Mouse (Mus musculus) megakaryocyte progenitor cell, adult 5-6 weeks (primary cell): ENCODE results near the gene Tcirg1. TPM values are rescaled to one million over a fixed set of nuclear protein-coding genes. Genes with fewer than 3 reads are reported as not detected.

Experiments used
- ATAC-seq: replicated peaks from 2 replicates; pipeline ENCODE4 v1.8.0; 2016; ENCODE audit warnings: mild to moderate bottlenecking, moderate TSS enrichment, inconsistent platforms; ENCODE audit not compliant: poor library complexity
- total RNA-seq, 2 experiments: library from RNA; stranded (forward) in 1 of 2; stranded (reverse) in 1 of 2; fragments of 157-497, 149-512 nt in 1 of 2; fragments of 200-1000 nt in 1 of 2; gene quantifications; 2 replicates each; pipeline versions ENCODE4 v1.2.3 to v1.2.4; 2015 to 2017

Tcirg1 gene
- total RNA-seq (2015) (122 and 178 TPM in 2 replicates), total RNA-seq (2017) (208 and 211 TPM in 2 replicates)

DNA sequence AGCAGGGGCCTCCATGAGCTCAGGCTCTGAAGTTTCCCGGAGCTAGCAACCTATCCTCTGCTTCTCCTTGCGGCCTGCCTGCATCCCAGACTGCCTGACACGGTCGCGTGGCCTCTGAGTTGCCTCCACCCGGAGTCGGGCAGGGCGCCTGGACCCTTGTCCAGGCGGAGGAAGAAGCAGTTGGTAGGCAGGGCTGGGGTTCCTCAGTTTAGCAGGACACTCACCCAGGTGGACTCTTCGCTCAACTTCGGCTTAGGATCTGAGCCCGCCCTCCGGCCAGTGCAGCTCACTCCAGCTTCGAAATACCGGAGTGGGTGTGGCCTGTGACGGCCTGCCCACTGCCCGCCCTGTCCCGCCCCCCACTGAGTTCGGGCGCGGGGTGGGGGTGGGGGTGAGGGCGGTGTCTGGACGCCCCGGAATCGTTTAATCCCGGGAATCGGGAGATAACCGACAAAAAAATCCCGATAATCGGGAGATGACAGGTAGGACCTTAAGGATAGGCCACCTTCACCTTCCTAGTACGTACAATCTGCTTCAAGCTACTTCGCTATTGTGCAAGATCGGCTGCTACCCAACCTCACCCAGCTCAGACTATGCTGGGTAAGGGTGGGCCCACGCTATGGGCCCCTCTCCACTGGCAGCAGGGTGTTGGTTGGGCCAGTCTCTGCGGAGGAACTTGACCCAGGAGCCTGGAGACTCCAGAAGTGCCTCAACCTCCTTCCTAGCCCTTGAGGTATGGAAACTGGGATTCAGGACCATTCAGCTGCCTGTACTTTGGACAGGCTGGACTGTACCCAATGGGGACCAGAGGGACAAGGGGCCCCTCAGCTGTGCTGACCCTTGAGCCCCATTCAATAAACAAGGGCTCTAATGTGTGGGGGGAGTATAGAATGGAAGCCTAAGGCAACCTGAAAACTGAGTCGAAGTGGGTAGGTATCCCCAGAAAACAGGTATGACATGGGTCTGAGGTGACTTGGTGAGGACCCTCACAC lies at the start of gene Tcirg1:
Tcirg1 (minus strand) TSS at position 339 of the 992 bp plus-strand sequence.
- ATAC-seq: peak; percentile 63

DNA sequence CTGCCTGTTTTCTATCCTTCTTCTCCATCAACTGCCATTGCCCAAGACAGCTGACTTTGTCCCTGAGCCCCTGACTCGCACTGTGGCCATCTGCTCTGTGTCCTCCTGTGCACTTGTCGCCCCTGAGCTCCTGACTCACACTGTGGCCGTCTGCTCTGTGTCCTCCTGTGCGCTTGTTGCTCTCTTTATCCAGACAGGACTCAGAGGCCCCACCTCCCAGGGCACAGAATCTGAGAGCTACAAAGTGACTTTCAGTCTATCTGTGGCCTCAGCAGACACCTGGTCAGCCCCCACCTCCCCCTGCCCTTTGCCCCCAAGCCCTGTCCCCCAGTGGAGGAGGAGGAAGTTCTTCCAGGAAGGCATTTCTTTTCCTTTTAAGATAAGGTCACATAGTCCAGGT lies 48.9 kb upstream of the Tcirg1 start:
- no peak for ATAC-seq

DNA sequence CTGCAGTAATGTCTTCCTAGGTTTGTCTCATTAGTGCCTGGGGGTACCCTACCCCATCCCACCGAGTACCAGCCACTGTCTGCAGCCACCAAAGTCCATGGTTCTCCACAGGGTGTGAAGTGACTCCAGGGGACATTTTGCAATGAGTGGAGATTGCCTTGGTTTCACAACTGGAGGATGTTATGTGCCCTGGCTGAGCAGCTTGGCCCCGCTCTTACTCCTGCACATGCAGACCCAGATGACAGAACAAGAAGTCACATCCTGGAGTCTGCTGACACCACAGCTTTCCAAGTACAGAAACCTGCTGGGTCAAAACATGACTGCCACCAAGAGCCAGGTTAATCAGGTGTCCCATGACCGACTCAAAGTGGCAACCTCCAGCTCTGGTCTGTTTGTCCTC lies 48.1 kb upstream of the Tcirg1 start:
- ATAC-seq: peak; percentile 55; the same call in 1 of the 2 replicates

DNA sequence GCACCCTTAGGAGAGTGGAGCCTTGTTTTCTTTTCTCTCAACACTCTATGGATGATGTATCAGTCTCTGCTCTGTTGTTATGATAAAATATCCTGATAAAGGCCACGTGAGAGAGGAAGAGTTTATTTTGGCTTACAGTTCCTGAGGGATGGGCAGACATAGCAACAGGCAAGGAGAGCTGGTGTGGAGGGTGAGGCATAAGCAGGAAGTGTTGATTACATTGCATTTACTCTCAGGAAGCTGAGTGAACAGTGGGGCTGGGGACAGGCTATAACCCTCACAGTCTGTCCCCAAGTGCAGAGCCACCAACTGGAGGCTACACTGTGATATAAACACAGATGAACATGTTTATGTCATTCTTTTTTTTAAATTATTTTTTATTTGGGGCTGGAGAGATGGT lies 45.2 kb upstream of the Tcirg1 start:
- no peak for ATAC-seq

DNA sequence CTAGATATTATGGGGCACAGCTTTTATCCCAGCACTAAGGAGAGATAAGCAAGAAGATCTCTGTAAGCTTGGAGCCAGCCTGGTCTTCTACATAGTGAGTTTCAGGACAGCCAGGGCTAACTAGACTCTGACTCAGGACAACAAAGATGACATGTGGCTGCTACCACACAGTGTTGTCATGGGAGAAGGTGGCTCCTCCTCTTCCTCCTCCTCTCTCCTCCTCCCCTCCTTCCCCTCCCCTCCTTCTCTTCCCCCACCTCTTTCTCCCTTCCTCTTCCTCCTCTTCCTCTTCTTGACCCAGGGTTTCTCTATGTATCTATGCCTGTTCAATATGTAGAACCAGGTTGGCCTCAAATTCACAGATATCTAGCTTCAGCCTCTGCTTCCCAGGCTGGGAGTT lies 44.5 kb upstream of the Tcirg1 start:
- peak; percentile 50 for ATAC-seq

DNA sequence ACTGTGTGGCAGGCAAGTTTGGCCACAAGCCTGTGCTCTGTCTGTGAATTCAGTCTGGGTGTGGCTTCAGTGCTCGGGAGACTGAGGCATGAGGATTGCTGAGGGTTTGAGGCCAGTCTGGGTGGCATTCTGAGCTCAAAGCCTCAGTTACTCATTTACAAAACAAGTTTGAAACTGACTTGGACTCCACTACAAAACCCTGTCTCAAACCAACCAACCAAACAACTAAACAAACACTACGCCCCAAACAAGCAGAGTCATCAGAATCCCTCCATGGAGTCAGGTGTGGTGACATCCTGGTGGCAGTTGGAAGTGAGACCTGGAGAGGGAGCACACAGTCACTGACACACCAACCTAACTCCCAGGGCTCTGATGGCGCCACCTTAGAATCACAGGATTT lies 43.4 kb upstream of the Tcirg1 start:
- no peak for ATAC-seq

DNA sequence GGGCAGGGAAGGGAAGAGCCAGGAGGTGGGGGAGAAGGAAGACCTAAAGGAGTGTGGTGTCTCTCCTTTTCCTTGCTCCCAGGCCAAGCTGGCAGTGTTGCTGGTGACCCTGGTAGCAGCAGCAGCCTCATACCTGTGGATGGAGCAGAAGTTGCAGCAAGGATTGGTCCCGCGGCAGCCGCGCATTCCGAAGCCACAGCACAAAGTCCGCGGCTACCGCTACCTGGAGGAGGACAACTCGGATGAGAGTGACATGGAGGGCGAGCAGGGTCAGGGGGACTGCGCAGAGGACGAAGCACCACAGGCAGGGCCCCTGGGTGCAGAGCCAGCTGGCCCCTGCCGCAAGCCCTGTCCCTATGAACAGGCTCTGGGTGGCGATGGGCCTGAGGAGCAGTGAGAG lies 41.6 kb upstream of the Tcirg1 start:
- ATAC-seq: no peak

DNA sequence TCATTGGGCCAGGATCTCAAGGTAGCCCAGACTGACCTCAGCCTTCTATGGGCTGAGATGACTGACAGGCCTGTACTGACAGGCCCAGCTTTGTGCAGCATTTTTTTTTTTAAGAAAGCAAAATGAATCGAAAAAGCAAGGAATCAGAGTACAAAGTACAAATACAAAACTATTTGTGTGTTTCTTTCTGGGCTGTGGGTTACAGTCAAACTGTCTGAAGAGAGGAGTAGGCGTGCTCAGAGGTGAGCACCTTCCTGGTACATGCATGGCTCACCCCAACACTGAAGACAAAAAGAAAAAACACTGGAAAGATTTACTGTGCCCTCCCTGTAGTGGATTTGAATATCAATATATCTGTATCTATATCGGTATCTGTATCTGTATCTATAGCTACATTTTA lies 40.9 kb upstream of the Tcirg1 start:
- ATAC-seq: no peak

DNA sequence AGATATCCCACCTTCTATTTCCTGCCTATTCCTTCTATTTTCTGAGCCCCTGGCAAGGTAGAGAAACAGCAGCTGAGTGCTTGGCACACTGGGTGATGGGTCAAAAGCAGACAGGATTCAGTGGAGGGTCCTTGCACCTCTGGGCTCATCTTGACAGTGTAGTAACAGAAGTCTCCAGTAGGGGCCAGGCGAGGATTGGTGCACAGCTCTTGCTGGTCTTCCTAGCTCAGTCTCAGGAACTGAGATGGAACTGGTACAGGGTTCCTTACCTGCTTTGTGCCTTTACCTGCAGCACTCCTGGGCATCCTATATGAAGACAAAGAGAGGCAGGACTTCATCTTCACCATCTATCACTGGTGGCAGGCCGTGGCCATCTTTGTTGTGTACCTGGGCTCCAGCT lies 39.8 kb upstream of the Tcirg1 start:
- ATAC-seq: peak; percentile 65

DNA sequence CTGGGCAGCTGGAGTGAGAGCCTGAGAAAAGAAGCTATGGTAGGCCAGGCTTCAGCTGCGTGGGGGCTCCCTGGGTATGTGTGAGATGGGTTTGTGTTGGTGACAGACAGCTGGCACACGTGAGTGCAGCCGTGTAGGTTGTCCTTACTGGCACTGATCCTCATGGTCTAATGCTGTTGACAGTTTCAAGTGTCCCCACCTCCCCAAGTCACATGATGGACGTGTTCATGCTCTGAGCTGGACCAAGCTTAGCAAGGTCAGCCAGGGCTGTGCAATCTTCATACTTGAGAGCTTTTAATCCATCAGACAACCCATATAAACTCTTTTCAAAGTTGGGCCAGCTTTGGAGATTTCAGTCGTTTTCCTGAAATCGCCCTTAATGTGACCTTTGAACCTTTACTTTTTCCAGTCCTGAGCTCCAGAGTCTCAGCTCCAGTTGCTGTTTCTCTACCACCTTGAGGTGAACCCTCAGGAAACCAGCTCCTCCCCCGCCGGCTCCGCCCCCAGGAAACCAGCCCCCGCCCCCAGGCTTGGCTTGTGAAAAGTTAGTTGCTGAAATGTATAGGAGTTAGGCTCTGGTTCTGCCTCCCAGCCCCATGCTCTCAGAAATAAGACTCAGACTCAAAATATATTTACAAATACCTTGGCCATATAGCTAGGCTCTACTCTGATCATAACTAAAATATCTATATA lies 39.1 kb upstream of the Tcirg1 start:
- ATAC-seq: 0 out of 2 replicates have a peak, but pooled peaks have one; percentile 26

DNA sequence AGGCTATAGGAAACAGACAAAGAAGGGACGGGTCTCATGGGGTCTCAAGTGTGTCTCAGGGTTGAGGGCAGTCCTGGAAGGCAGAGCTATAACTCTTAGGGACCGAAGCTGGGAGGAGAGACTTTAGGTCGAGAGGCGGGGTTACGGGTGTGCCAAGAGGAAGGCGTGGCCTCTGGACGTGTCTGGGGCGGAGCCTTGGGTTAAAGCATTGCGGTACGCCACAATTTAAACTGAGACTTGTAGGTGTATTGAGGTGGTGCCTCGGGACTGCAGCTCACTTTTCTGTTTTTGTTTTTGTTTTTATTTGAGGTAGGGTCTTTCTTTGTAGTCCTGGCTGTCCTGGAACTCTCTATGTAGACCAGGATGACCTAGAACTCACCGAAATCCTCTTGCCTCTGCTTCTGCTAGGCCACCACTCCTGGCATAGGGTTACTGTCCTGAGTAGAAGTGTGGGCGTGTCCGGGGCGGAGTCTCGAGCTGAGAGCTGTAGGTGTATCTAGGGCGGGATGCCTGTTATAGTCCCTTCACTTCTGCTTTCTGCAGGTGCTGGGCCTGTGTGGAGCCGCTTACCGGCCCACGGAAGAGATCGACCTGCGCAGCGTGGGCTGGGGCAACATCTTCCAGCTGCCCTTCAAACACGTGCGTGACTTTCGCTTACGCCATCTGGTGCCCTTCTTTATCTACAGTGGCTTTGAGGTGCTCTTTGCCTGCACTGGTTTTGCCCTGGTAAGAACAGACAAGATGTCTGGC lies 36.2 kb upstream of the Tcirg1 start:
- peak; percentile 81 for ATAC-seq

DNA sequence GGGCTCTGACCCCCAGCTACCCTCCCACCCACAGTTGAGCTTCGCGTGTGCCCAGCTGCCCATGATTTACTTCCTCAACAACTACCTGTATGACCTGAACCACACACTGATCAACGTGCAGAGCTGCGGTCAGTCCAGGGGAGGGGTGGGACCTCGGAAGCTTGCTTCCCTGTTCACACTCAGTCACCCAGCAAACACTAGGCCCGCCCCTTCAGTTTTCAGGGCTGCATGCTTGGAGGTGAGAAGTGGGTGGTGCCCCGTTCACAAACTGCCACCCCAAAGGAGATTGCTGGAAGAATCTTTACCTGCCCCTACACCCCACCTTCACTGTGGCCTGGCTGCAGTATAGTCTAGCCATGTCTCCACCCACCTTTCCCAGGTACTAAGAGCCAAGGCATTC lies 35.4 kb upstream of the Tcirg1 start:
- no peak for ATAC-seq

DNA sequence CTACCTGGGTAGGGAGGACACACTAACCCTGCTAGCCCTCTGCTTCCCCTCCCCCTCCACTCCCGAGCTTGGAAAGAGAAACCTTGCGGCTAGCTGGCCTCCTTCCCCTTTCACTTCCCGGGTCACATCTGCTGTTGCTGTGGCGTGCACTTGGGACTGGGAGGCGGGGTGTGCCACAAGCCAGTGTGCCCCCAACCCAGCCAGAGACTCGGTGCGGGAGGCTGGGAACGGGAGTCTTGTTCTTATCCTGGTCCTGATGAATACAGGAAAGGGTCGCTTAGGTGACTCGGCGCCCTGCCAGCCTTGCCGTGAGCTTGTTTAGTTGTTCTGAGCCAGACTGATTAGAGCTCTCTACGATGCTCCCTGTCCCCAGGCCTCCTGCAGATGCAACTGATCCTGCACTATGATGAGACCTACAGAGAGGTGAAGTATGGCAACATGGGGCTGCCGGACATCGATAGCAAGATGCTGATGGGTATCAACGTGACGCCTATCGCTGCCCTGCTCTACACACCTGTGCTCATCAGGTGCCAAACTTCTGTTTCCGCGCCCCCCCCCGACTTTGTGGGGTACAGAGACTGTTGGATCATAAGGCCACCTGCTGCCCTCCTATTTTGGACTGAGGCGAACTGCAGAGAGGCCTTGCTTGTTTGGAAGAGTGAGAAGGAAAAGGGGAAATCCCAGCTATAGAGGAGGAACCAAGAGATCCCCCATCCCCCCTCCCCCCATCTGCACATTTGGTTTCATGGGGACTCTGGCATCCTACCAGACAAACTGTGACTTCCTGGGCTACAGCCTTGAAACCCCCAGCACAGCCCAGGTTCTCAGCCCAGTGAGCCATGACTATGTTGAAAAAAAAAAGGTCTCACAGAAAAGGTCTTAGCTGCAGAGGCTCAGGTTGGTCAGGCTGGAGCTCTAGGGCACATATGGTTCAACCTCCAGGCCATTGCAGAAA lies 29.2 kb upstream of the Tcirg1 start:
- ATAC-seq: peak; percentile 55

DNA sequence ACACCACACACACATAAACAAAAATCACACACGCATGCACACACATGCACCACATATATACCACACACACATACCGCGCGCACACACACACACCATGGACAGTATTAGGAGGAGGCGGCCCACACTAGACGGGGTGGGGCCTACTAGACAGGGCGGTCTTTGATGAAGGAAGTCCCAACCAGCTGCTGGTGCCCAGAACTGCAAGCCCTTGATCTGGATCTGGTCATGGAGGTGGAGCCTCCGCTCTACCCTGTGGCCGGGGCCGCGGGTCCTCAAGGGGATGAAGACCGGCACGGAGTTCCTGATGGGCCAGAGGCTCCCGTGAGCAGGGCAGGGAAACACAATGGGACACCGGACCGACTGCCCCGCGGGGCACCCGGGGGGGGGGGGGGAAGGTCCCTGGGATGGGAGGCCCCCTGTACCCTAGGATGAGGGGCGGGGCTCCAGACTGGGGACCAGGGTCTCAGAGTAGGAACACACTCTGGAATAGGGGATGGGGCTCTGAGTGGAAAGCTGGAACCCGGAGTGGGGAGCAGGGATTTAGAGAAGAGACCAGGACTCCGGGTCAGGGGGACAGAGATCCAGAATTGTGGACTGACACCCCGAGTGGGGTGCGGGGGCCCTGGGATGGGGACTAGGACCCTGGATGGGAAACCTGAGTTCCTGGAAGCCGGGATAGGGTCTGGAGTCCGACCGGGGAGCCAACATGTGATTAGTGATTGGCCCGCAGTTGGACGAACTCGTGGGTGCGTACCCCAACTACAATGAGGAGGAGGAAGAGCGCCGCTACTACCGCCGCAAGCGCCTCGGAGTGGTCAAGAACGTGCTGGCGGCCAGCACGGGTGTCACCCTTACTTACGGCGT lies 28.3 kb upstream of the Tcirg1 start, which contains the start of gene Unc93b1:
Unc93b1 (plus strand) TSS at position 155 of the 864 bp plus-strand sequence.
- ATAC-seq: peak; percentile 81

DNA sequence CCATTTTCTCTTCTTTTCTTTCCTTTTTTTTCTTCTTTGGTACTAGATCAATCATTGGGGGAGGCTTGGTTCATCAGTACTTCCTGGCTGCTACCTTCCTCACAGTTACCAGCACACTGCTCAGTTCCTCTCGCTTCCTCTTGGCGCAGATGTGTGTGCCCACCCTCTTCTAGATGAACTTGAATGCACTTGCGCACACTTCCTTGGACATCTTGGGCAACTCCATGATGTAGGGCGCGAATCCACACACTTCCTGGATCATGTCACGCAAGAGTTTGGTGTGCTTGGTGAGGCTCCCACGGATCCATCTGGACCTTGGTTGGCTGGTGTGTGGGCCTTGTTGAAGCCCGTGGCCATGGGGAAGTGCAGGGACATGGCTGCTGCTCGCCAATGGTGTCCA lies 24.8 kb upstream of the Tcirg1 start:
- ATAC-seq: peak; percentile 51

DNA sequence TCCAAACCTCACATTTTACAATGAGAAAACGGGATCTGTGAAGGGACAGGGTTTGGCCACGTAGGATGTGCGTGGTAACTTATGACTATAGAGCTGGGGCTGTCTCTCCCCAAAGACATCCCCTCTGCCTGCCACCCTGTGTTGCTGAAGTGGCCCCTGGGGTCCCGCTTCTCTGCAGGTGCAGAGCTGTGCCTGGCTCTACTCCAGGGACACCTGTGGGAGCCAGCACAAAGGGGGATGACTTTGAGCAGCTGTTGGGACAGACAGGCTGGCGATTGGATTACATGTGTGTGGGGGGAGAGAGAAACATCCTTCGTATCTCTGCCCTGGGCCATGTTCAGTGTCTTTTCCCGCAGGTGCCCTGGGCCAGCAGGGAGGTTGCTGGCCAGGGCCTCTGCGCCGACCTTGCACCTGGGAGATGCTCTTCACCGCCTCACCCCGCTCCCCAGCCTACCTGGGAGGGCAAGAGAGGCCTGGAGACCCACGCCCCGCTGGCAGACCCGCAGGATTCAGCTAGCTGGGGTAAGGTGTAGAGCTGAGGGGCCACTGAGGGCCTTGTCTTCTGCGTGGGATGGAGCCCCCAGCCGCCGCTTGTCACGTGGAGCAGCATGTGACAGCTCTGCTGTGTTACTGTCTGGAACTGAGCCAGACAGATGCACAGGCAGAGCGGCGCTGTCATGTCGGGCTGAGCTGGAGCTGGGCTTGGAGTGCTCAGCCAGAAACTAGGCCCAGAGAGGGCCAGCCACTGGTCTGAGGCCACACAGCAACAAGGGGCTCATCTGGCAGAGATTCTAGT lies 23.5 kb upstream of the Tcirg1 start:
- no peak for ATAC-seq

DNA sequence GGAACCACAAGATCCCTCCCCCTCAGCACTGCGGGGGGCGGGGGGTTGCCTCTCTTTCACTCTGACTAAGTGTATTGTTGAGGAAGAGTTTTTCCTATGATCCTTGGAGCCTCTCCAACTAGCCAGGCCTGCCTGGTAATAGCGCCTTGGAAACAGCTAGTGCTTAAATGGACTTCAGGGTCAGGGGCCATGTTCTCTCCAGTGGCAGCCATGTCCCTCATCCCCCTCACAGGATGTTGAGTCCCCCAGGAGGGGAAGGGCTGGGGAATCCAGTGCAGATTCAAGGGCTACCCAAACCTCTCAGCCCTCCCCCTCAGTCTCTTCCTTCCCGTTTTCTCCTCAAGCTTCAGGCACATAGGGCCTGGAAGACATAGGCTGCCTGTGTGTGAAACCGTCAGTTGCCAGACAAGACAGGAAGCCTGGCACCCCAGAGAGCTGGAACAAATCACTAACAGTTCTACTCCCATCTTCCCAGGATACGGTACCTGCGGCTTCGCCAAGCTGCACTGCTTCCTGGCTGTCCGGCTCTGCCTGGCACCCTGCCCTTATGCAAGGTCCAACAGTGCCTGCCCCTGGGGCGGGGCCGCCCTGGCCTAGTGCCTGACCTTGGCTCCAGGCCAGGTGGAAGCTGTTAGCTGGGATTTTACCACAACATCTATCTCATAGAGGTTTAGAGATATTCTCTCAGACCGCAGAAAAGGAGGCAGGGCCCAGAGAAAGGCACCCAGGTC lies 22.4 kb upstream of the Tcirg1 start, which contains the start of gene Aldh3b1:
Aldh3b1 (minus strand) TSS at position 598 of the 731 bp plus-strand sequence.
- ATAC-seq: peak; percentile 73
